Mouse (Mus musculus) kidney, postnatal 10 days (tissue): ENCODE measurements at regions not wholly inside any gene's neighbourhood (a gene's known extent, or its start where the extent isn't known, plus 50 kb on each side); places are given as distances from the start of the nearest gene placed in this dataset.
A peak's percentile ranks its signal among the peaks of the same experiment; 100 is the strongest.

Experiments
- DNase-seq: peaks from one replicate; pipeline ENCODE4 v3.0.0; 2021; ENCODE audit warnings: mixed read lengths

DNA sequence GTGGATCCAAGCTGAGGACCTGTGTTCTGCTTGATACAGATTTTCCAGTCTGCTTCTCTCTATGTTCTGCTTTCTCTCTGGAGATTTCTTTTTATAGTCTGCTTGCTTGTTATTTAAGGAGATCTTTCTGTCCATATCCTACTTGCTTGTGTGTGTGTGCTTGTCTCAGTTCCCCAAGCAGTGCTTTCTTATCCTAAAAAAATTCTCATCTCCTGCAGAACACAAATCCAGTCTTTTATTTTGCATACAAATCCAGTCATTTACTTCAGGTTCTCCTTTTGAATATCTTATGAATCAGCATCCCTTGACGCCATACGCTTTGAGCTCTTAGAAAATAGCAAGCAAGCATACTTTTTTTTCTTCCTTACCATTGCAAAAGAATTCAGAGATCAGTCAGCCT is 310.7 kb upstream of the Cypt14 start:
- DNase-seq: no peak

DNA sequence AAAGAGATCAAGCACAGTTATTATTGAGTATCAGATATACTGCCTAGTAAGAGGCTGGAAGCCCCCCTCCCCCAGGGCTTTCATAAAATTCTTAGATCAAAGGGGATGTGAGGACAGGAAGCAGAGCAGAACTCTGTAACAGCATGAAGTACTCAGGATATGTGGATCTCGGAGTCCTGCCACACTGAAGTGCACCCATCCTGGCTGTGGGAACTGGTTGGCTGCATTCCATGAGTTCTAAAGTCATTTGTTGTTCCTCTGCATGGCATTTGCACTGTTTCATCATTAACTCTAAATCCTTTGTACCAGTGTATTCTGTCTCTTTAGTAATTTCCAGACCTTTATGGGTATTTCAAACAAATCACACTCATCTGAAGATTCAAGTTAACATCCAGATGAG is 267.0 kb upstream of the Cypt14 start:
- peak; percentile 3 for DNase-seq
